Mouse (Mus musculus) activated CD4-positive, CD25-positive, alpha-beta regulatory T cell, adult 4 months (primary cell): ENCODE measurements around the gene Bfar. TPM values are rescaled to one million over a fixed set of nuclear protein-coding genes. Genes with fewer than 3 reads are reported as not detected.
A peak's percentile ranks its signal among the peaks of the same experiment; 100 is the strongest.
"Not testable (repeated sequence)": the region's sequence is repeated elsewhere in the genome, so short reads cannot be mapped to it uniquely, and the experiment has no call there.

Experiments
- ATAC-seq: one replicate; pipeline ENCODE4 v1.8.0; 2017
- polyA plus RNA-seq, 2 experiments: library from polyadenylated mRNA; unstranded; fragments of 100-300 nt; shearing (Covaris generic); gene quantifications; one replicate each; pipeline ENCODE4 v1.2.1; 2017

Gene Bfar
- 10 to 100 TPM; 45.0 to 56.9 TPM for polyA plus RNA-seq

DNA sequence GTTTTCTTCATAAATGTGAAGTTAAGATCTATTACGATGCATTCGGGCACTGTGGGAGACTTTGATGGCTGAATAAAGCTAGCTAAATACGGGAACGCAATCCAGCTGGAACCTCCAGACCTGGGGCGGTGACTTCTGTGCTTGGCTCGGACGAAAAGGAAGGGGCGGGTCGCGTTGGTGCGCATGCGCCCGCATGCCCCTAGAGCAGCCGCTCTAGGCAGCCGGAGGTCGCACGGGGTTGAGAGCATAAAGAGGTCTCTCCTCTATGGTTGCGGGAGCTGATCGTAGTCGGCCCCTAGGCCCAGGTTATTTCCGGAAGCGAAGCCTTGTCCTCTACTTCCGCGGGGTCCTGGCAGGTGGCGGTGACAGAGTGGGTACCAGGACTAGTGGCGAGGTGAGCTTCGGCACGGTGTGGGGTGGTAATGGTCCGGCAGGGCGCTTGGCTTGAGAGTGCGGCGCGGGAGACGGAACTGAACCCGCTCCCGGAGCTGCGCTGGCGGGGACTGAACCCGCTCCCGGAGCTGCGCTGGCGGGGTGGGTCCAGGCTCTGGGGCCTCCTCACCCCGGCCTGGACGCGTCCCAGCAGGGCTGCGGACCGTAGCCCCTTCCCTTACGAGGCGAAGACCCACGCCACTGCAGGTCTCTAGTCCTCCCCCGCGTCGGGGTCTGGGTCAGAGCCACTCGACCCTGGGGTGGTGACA is at the start of gene Bfar, which contains the start of gene 3110001I22Rik:
Gene Bfar, plus strand, starts transcription at position 174 of the 701 bp plus-strand sequence.
Gene 3110001I22Rik, plus strand, starts transcription at position 245 of the 701 bp plus-strand sequence.
- ATAC-seq = peak; percentile 68

GRCm38 (mm10) chr16:13628345-13628744 is 43.3 kb upstream of the Bfar start:
- ATAC-seq = no peak

GRCm38 (mm10) chr16:13638198-13638597 is 33.5 kb upstream of the Bfar start:
- not testable (repeated sequence) for ATAC-seq

DNA sequence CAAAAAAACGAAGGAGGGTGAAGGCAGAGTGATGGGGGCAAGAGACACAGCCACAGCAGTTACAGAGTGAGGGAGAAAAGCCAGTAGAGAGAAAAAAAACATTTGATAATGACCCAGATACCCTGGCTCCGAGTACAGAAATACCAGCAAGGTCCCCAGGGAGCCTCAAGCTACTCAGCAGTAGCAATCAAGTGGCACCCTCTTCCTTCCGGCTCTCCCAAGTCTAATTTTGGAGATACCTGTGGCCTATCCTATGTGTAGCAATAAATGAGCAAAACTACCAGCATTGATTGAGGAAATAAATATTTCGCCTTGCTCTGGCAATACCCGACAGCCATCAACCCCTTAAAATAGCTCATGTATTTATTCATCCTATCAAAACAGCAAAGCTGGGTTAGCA is 32.1 kb upstream of the Bfar start:
- no peak for ATAC-seq

DNA sequence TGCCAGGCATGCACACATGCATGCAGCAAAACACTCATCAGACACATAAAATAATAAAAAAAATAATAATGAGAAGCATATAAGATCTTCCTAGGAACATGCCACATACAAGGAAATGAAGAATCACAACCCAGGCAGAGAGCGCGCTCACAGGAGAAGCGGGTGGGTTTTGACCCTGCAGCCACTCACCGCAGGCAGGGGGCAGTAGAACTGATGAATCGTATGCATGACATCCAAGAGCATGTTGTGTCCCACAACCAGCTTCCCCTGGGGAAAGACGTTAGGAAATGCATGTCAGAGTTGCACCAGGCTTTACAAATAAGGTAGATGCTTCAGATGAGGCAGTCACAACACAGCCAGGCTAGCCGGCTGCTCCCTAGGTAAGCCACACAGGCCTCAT is 31.6 kb upstream of the Bfar start:
- no peak for ATAC-seq

DNA sequence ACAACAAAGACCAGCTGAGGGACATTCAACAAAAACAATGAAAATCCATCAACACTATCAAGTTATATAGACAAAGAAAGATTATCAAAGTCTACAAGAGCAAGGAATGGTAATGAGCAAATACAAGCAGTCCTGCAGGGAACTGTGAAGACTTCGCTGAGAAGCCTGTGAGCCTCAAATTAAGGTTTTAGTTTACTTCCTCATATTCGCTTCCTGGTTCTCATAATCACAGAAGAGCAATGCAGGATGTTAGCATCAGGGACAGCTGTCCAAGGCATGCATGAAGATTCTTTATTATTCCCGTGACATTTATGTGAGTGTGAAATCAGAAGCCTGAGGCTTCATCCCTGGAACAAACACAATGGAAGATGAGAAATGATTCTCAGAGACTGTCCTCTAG is 27.2 kb upstream of the Bfar start:
- no peak for ATAC-seq

DNA sequence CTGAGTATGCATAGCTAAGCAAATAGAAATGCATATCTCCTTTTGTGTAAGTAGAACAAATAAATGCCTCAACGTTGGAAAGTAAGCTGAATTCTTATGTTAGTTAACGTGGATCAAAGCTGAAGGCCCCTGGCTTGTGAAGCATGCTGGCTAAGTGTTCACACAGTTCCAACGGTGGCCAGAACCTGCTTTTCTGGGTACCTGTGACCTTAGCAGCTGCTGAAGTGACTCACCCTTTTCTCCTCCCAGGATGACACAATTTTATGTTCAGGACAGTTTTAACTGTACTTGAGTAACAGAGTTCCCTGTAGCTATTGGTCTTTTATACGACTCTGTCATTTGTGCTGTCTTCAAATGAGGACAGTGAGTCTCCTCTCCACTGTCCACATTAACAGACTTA is 25.7 kb upstream of the Bfar start:
- ATAC-seq = no peak

DNA sequence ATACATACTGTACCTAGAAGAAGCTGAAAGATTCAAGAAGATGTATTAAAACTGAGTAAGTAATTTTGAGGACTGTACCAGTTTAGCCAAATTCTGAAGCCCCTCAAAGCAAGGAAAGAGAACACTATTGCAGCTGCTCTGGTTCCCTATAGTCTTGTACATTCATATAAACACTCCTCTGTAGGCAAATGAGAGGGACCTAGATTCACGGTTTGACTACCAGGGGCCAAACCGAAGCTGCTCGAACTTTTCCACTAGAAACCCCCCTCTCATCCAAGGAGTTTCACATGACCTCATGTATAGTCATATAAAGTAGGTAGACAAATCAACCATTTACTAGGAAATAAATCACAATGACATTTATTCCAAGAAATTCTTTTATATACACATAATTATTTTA is 12.8 kb upstream of the Bfar start:
- ATAC-seq = no peak

GRCm38 (mm10) chr16:13660736-13661135 is 10.9 kb upstream of the Bfar start:
- no peak for ATAC-seq

DNA sequence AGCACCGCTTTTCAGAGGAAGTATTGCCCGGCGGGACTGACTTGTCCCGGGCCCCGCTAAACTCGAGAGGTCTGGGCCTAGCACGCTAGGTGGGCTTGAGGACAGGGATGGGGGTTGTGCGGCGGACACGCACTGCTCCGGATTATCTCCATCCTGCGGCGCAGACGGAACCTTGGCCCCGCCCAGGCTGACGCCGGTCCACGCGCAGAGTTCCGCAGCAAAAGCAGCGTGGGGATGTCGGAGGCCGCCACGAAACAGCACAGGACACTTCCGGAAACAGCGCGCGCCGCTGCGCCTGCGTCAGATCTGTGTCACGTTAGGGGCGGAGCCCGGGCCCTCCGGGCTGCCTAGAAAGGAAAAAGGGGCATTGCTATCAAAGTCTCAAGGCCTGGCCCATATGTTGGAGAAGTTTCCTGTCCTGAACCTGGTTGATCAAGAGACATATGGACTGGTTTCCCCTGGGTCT is 3.7 kb upstream of the Bfar start, which contains the start of gene Parn:
Gene Parn, minus strand, starts transcription at position 293 of the 466 bp plus-strand sequence.
- peak; percentile 84 for ATAC-seq

DNA sequence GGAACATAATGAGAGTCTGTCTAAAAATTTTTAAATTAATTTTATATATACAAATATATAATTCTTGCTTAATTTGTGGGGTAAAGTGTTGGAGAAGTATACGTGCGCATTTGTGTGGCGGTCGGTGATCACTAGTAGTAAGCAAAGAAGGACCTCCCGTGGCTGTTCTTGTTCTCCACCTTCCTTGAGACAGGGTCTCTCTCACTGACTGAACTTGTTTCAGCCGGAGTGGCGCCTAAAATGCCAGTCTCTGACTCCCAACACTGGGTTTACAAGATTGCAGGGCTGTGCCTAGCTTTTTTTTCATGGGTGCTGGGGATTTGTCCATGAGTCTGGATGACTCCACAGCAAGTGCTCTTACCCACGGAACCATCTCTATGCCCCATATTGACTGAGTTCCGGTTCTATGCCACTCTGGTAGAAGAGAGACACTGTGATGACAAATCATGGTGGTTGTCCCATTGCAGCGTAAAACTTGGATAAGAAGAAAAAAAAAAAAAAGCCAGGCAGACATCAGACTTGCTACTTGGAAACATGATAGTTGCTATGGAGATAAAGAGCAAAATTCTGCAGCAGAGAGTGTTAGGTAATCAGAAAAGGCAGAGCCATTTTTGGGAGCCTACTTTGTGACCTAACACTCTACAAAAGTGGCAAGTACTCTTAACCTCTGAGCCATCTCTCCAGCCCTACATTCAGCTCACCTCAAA is 3.1 kb upstream of the Bfar start:
- ATAC-seq = no peak

GRCm38 (mm10) chr16:13669282-13669681 is 2.4 kb upstream of the Bfar start:
- ATAC-seq = no peak

GRCm38 (mm10) chr16:13670896-13671295 is 762 bp upstream of the Bfar start:
- not testable (repeated sequence) for ATAC-seq

GRCm38 (mm10) chr16:13672386-13672898 is 784 bp downstream of the Bfar start:
- peak; percentile 51 for ATAC-seq

GRCm38 (mm10) chr16:13673114-13673513 is 1.5 kb downstream of the Bfar start:
- ATAC-seq = no peak

GRCm38 (mm10) chr16:13674511-13674910 is 2.9 kb downstream of the Bfar start:
- no peak for ATAC-seq

- no peak for ATAC-seq
Measured at GRCm38 (mm10) chr16:13678601-13679319, 7.1 kb downstream of the Bfar start.

GRCm38 (mm10) chr16:13698998-13699397 is 27.3 kb downstream of the Bfar start:
- ATAC-seq = no peak

- no peak for ATAC-seq
Measured at GRCm38 (mm10) chr16:13702184-13702583, 30.5 kb downstream of the Bfar start.

DNA sequence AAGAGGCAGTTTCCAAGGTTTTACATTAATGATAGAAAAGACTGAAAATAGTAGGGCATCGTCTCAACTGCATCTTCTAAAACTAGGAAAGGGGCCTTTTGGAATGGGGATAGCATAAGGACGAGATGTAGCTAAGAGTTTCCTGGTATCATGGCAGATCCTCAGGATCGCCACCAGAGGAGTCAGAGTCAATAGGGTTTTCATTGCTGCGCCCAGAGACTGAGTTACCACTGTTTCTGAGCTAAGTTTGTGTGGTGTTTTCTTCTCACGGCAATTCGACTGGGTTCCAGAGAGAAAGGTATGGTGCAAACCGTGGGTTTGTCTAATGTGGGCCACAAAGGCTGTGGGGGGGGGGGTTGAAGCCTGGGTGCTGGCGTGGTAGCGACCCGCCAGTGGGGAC is 33.0 kb downstream of the Bfar start:
- no peak for ATAC-seq

DNA sequence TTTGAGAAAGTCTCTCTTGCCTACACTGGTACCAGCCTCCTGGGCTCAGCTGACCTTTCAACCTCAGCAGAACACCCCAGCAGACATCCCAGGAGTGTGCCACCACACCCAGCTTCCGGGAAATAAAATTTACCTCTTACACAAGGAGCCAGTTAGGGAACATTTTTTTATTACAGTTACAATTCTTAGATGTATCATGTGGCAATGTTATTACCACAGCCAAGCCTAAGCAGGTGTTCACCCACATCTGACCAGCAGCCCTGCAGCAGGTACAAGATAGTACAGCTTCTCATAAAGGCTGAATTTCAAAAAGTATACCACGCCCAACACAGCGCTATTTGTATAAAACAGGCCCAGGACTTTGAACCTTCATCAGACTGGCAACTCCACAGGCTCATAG is 43.3 kb downstream of the Bfar start:
- no peak for ATAC-seq

GRCm38 (mm10) chr16:13716821-13717553 is 45.3 kb downstream of the Bfar start:
- ATAC-seq = no peak
